Mouse (Mus musculus): ENCODE data around the gene Gm21972. TPM values are rescaled to one million over a fixed set of nuclear protein-coding genes. Genes with fewer than 3 reads are reported as not detected.

Gm21972 gene
- total and polyA plus RNA-seq, 3 experiments = 0.47 to 78.8 (median 4.4) TPM

DNA sequence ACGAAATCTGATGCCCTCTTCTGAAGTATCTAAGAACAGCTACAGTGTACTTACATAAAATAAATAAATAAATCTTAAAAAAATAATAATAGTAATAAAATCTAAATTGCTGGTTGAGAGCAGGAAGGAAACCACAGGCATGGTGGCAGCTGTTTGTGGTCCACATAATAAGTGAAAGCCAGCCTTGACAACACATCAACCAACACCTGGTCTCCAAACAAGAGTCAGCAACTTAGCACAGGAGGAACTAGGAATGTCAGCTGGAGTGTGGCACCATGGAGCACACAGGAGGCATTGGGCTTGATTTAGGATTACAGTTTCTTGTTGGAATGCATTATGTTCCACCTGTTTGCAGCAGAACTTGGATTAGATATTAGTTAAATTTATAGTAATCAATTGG lies 28.4 kb upstream of the Gm21972 start:
- Histone ChIP-seq H3K9me3 (replicated peaks; ENCODE audit: low read length) (no peaks in the 10 kb centered on the region), H3K9ac (ENCODE audit: insufficient read depth, low read depth) (no peak overlapping the region), H3K4me2 (ENCODE audit: insufficient read depth, low read depth, poor library complexity, severe bottlenecking) (no peak overlapping the region), H3K79me2 (replicated peaks; ENCODE audit: control insufficient read depth, extremely low read depth, insufficient read depth, poor library complexity, severe bottlenecking) (no peaks in the 10 kb centered on the region), H3K36me3 (replicated peaks in 1 of 2; ENCODE audit: control insufficient read depth in 1 of 2, insufficient read depth in 1 of 2, low read length in 1 of 2) (peaks cover 8 to 57% of the 10 kb centered on the region in 2 experiments), H3K27ac (ENCODE audit: insufficient read depth, low read depth) (no peak overlapping the region), H3K4me1 (ENCODE audit: control insufficient read depth in 1 of 2, insufficient read depth in 2 of 2) (no peaks in the 10 kb centered on the region), H3K27me3 (replicated peaks) (no peaks in the 10 kb centered on the region), H3K4me3 (replicated peaks in 1 of 3; ENCODE audit: low read depth in 2 of 3, low read length in 2 of 3, poor library complexity in 1 of 3) (no peak overlapping the region)
- DNase-seq (ENCODE audit: extremely low read depth) = no peak
- in situ Hi-C loops (cut with MboI; ENCODE audit: low pct_ligation_motif_present, low pct_unique_long_range_greater_than_20kb, low sequenced_read_pairs) = no loop called here
- dilution Hi-C loops (cut with MboI; ENCODE audit: extremely low pct_ligation_motif_present, extremely low pct_unique_long_range_greater_than_20kb, low sequenced_read_pairs) = no loop called here
- no peak for TF ChIP-seq ZC3H11A (IDR thresholded peaks at IDR 0.05; ENCODE audit: low read depth, low read length)
- TF ChIP-seq PAX5 (IDR thresholded peaks at IDR 0.05; ENCODE audit: low read length) = no peak
- no peak for TF ChIP-seq NRF1 (IDR thresholded peaks at IDR 0.05; ENCODE audit: low read depth, low read length)
- no peak for TF ChIP-seq UBTF (IDR thresholded peaks at IDR 0.05; ENCODE audit: low read depth, low read length)
- TF ChIP-seq MAX (IDR thresholded peaks at IDR 0.05; ENCODE audit: low read length) = no peak
- TF ChIP-seq BHLHE40 (IDR thresholded peaks at IDR 0.05; ENCODE audit: low read depth, low read length) = no peak
- no peak for TF ChIP-seq TCF12 (IDR thresholded peaks at IDR 0.05; ENCODE audit: low read depth, low read length)
- no peak for TF ChIP-seq MYC (IDR thresholded peaks at IDR 0.05; ENCODE audit: low read depth, low read length)
- no peak for TF ChIP-seq E2F4 (IDR thresholded peaks at IDR 0.05; ENCODE audit: insufficient replicate concordance, low read depth, low read length)
- no peak for TF ChIP-seq JUN (IDR thresholded peaks at IDR 0.05; ENCODE audit: insufficient read depth, low read depth, low read length)
- TF ChIP-seq TBP (conservative IDR thresholded peaks at IDR 0.05; ENCODE audit: low read depth, low read length) = no peak
- no peak for TF ChIP-seq CTCF (conservative IDR thresholded peaks at IDR 0.05 in 1 of 2, IDR thresholded peaks at IDR 0.05 in 1 of 2; ENCODE audit: low read depth in 2 of 2, low read length in 2 of 2)
- no peak for TF ChIP-seq HCFC1 (IDR thresholded peaks at IDR 0.05; ENCODE audit: low read depth, low read length)
- TF ChIP-seq IRF4 (IDR thresholded peaks at IDR 0.05; ENCODE audit: low read depth, low read length) = no peak

DNA sequence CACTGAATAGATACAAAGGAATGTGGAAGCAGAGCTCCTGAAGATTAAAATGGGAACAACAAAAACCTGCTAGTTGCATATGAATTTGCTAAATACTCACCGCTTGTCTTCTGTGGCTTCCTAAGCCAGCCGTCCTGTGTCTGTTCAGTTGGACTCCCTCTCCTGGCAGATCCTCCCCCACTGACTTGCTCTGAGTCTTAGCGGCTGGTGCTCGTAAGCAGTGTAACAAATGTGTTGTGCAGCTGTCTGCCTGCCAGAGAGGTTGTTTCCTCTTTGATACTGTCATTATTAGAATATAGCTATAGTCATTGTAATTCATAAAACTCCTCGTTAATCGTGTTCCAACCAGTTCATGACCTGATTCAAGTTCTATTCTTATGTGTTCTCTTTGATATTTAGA lies 21.7 kb upstream of the Gm21972 start, which contains the start of gene Htr2b:
Gene Htr2b, minus strand, starts transcription at position 192 of the 400 bp plus-strand sequence.
- H3K4me3 ChIP-seq (replicated peaks in 1 of 3; ENCODE audit: low read depth in 2 of 3, low read length in 2 of 3, poor library complexity in 1 of 3) = no peak within 1 kb of the TSS
- no peak within 1 kb of the TSS for H3K27ac ChIP-seq (ENCODE audit: insufficient read depth, low read depth)
- no peaks in the 10 kb centered on the region for H3K79me2 ChIP-seq (replicated peaks; ENCODE audit: control insufficient read depth, extremely low read depth, insufficient read depth, poor library complexity, severe bottlenecking)
- DNase-seq (ENCODE audit: extremely low read depth) = no peak
- H3K4me2 ChIP-seq (ENCODE audit: insufficient read depth, low read depth, poor library complexity, severe bottlenecking) = no peak within 1 kb of the TSS
- H3K9ac ChIP-seq (ENCODE audit: insufficient read depth, low read depth) = no peak within 1 kb of the TSS
- no peaks in the 10 kb centered on the region for H3K27me3 ChIP-seq (replicated peaks)
- no peaks in the 10 kb centered on the region; a peak in 1 of 4 replicates for H3K4me1 ChIP-seq (ENCODE audit: control insufficient read depth in 1 of 2, insufficient read depth in 2 of 2)
- in situ Hi-C loops (cut with MboI; ENCODE audit: low pct_ligation_motif_present, low pct_unique_long_range_greater_than_20kb, low sequenced_read_pairs) (no loop called here), dilution Hi-C loops (cut with MboI; ENCODE audit: extremely low pct_ligation_motif_present, extremely low pct_unique_long_range_greater_than_20kb, low sequenced_read_pairs) (no loop called here)
- no peaks in the 10 kb centered on the region for H3K9me3 ChIP-seq (replicated peaks; ENCODE audit: low read length)
- TF ChIP-seq ZNF384 (IDR thresholded peaks at IDR 0.05; ENCODE audit: low read depth, low read length) (no peak), MYC (IDR thresholded peaks at IDR 0.05; ENCODE audit: low read depth, low read length) (no peak), IRF4 (IDR thresholded peaks at IDR 0.05; ENCODE audit: low read depth, low read length) (no peak), GABPA (IDR thresholded peaks at IDR 0.05; ENCODE audit: insufficient replicate concordance, low read depth, low read length) (no peak), PAX5 (IDR thresholded peaks at IDR 0.05; ENCODE audit: low read length) (no peak), CHD2 (IDR thresholded peaks at IDR 0.05; ENCODE audit: low read length) (no peak), NELFE (IDR thresholded peaks at IDR 0.05; ENCODE audit: low read depth, low read length) (no peak), SMC3 (IDR thresholded peaks at IDR 0.05; ENCODE audit: low read depth, low read length) (no peak), MAZ (IDR thresholded peaks at IDR 0.05; ENCODE audit: low read depth, low read length) (no peak), CHD1 (IDR thresholded peaks at IDR 0.05; ENCODE audit: low read depth, low read length) (no peak), ELF1 (IDR thresholded peaks at IDR 0.05; ENCODE audit: low read depth, low read length) (no peak), MEF2A (IDR thresholded peaks at IDR 0.05; ENCODE audit: borderline replicate concordance, low read depth, low read length) (no peak), JUND (conservative IDR thresholded peaks at IDR 0.05; ENCODE audit: low read depth, low read length) (no peak), TBP (conservative IDR thresholded peaks at IDR 0.05; ENCODE audit: low read depth, low read length) (no peak), TCF12 (IDR thresholded peaks at IDR 0.05; ENCODE audit: low read depth, low read length) (no peak), ETS1 (conservative IDR thresholded peaks at IDR 0.05; ENCODE audit: low read depth, low read length) (no peak)
- peaks cover 14 to 58% of the 10 kb centered on the region in 2 experiments for H3K36me3 ChIP-seq (replicated peaks in 1 of 2; ENCODE audit: control insufficient read depth in 1 of 2, insufficient read depth in 1 of 2, low read length in 1 of 2)

Measured in CH12.LX (cell line).